Mouse (Mus musculus) heart, adult 8-10 months (tissue): Measurements from ENCODE around the gene Krt28. TPM values are rescaled to one million over a fixed set of nuclear protein-coding genes. Genes with fewer than 3 reads are reported as not detected.

Experiments used
- DNase-seq: peaks from one replicate; pipeline ENCODE4 v3.0.0; 2022; ENCODE audit warnings: low spot score
- total RNA-seq, 4 experiments: library from RNA; stranded (reverse); gene quantifications; 2 replicates each; pipeline ENCODE4 v1.2.4; 2022

The Krt28 gene
- total RNA-seq = not detected

DNA sequence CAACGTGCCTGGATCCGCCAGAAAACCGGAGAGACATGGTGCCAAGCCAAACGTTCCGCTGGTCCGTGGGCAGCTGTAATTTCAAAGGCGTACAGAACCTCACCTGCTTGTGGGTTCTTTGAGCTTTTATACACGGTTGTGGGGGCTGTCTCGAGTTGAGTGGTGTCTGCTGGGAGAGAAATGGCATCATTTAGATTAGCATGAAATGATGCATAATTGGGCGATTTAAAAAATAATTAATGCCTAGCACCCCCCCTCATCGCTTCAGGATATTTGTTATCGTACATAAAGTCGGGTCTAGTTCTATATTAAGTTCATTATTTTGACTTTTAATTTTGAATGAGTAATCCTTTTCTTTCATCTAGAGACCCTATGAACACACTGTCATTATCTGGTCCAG lies at the start of gene Krt28:
Gene Krt28 (minus strand): TSS at position 101 of the 400 bp plus-strand sequence.
- no peak for DNase-seq

DNA sequence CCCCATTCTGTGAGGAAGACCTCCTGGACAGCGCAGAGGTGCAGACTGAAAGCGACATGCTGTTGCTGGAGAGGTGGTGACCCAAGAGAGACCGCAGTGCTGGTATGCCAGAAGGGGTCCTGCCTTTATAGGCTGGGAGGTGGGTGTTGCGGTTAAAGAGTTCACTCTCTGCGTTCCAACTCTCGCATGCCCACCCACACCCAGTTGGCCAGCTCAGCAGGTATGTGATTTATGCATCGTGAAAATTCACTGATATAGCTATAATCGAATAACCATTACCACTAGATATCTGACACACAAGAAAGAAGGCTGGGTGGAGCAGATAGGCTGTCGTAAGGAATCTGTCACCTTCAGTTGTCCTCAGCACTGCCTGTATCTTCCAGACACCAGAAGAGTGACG lies 47.5 kb upstream of the Krt28 start, which contains the start of gene Krt12:
Gene Krt12 (minus strand): TSS at position 101 of the 400 bp plus-strand sequence.
- DNase-seq = no peak

DNA sequence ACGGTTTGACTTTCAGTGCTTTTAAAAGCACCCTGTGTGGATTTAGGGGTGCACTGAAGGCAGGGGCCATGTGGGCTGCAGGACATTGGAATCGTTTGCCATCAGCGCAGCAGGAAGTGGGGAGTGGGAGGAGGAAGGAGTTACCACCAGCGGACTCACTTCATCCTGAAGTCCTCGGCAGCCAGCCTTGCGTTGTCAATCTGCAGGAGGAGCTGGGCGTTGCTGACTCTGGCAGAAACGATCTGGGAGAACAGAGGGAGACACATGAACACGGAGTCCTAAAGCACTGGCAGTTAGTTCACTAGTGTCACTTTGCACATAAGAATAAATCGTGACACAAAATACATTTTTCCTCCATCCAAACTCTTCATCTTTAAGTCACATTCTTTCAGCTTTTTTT lies 45.9 kb upstream of the Krt28 start:
- no peak for DNase-seq

DNA sequence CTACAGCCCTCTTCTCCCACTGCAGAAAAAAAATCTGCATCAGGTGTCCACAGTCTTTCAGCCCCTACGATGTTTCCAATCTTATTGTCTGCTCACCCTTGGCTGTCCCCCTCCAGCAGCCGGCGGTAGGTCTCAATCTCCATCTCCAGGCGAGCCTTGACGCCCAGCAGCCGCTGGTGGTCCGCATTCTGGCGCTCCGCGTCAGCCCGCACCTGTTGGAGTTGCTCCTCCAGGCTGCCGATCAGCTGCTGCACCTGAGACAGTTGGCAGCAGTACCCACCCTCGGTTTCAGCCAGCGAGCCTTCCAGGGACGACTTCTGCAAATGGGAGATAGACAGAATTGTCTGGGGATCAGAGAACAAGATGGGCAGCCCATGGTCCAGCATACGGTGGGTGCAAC lies 43.1 kb upstream of the Krt28 start:
- no peak for DNase-seq

DNA sequence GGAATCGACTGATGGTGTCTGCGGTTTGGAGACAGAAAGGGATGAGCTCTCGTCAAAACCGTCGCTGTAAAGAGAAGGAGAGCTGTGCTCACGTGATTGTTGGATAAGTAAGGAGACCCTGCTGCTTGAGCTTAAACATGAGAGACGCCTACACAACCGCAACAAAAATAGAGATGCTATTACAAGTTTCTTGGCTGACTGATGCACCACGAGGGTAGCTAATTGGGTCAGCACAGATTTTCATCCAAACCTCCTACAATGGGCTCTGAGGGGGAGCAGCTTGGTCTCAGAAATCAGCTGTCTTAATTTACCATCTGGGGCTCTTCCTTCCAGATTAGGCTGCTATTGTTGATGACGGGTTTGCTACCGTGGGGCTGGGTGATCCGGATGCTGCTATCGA lies 42.2 kb upstream of the Krt28 start:
- no peak for DNase-seq

DNA sequence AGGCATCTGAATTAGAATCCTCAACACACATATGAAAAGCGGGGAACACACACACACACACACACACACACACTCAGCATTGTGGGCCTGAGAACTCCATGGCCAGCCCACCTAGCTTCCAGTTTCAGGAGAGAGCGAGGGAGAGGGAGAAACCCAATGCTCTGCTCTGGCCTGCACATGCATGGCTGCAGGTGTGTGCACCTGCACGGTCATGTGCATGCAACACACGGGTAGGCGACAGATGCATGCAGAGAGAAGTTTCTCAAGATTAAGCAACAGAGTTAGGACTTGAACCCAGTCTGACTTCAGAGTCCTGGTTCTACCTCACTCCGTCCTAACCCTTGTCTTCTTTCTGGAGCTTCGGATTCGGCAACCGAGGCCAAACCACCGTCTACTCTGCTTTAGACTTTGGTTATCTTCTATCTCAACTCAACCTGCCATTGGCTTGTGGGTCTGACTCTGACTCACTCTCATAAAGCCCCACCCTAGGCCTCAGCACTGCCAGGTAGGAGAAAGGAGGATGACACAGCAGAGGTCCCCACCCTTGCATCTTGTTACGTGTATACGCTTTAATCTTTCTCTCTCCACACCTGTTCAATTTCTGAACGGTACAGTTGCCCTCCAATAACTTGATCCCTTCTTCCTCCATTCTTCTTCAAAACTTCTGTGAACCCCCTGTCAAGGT lies 39.9 kb upstream of the Krt28 start:
- no peak for DNase-seq

DNA sequence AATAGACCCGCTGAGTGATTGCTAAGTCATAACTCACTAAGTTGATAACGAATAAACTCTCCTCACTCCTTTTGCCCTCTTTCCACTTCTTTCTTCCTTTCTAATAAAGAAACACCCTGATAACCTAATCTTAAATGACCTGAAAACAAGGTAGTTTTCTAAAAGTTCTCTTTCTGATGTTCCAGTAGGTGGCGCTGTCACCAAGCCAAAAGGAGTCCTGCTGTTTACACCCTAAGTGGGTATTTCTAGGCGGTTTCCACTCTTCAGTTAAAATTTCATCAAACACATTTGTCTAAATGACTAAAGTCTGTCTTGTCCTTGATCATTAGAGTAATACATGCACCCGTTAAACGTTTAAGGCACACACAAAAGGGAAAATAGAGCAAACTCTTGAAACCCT lies 38.5 kb upstream of the Krt28 start:
- DNase-seq = no peak

DNA sequence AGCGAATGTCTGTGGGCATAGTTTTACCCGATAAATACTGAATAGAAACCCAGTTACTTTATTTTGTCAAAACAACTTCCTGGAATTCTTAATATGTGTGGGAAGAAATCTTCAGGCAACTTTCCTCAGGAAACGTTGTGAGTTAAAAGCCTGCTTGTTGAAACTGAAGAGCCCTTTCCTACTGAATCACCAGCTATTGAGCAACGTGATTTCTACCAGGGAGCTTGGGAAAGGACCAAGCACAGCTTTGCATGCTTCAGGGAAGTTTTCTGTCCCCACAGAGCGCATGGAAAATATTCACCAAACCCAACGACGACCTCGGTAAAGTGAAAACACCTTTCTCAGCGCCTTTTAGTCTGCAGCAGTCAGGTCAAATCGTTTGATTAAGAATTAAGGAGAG lies 31.5 kb upstream of the Krt28 start:
- DNase-seq = no peak

DNA sequence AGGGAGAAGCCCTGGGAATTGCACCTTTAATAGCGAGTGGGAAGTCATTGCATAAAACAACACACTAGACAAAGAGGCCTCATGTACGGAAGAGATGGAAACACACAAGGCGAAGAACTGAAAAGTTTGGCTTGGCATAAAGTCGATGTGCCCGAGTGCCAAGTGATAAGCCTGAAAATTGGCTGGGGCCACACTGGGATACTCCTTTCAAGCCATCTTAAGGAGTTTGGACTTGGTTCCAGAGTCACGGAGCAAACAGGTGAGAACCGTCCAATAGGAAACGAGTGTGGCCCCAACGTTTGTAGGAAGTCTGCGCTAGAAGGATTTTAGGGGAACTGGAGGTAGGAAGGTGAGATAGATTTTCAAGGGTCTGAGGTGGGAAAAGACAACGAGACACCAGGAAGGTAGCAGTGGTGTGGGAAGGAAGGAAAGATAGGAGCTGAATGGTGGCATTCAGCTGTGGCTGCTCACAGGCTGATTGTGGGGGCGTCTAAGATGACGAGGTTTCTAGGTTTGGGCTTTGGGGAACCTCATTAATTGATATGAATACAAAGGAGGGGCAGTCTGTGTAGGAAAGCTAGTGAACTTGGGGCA lies 25.4 kb upstream of the Krt28 start:
- DNase-seq = no peak

DNA sequence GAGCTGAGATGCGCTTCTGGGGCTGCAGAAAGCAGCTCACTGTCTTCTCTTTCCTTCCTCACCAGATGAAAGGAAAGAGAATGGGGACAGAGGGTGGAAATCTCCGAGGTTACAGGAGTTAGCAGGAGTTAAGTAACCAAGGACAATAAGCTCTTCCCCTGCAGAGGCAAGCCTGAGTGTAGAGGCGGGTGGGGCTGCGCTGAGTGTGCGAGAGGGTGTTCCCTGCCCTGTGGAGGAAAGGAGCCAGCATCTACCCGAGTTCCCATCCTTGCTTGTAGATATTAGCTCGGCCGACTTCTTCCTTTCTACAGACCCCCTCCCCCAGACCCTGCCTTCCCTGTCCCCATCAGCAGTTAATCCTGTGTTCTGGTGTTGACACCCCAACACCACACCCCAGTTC lies 24.1 kb upstream of the Krt28 start:
- DNase-seq = no peak

DNA sequence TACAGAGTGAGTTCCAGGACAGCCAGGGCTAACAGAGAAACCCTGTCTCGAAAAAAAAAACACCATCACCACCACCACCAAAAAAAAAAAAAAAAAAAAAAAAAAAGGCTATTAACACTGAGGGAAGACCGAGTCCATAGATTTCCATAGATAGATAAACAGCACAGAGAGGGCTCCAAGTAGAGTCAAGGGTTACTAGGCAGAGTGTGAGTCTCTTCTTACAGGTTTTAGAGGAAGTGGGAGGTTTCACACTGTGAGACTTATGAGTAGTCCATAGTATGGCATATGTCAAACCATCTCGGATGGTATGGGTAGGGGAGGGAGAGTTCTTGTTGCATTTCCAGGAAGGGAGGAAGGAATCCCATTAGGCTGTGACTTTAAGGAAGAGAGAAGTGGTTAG lies 23.4 kb upstream of the Krt28 start:
- no peak for DNase-seq

DNA sequence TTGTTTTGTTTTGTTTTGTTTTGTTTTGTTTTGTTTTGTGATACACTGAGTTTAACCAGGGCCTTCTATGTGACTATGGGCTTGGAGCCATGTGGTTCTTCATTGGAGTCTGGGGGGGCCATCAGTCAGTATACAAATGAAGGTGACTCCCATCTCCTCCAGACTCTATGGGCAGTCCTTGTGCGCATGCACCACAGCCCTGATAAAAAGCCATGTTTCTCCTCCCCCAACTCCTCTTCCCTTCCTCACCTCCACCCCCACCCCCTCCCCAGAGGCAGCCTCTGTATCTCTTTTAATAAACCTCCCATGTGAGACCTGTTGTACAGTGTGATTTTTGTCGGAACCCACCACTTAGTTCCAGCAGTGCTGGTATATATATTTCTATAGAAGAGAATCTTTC lies 22.0 kb upstream of the Krt28 start:
- no peak for DNase-seq

DNA sequence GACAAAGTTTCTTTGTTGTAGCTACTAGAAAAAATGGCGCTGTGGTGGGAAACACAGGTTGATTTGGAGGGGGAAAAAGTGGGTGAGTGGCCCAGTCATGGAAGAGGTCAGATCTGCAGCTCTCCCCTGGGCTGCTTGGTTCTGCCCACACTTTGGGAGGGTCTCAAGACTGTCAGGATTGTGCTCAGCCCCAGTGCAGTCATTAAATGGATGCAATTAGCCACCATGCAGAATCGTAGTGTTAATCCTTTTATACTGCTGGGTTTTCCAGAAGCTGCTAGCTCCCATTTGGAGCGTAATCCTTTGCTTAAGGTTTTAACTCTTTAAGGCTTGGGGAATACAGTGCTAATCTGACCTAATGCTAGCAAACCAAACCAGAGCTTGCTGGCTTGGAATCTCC lies 21.3 kb upstream of the Krt28 start:
- DNase-seq = no peak

DNA sequence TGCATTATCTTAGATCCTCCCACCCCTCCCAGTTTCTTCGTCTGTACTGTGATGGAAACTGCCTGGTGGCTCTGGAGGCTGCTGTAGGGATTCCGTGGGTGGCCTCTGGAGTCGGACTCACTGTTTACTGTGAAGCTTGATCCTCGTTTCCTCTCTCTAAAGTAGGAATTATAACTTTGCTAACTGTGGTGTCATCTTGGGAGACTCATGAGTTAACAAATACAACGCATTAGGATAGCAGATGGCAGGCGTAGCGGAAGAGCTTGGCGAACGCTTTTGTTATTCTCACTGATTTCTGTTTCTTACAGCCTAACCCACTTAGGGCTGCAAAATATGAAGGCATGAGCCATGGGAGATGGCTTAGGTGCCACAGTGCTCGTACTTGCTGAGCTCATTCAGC lies 17.8 kb upstream of the Krt28 start:
- no peak for DNase-seq

DNA sequence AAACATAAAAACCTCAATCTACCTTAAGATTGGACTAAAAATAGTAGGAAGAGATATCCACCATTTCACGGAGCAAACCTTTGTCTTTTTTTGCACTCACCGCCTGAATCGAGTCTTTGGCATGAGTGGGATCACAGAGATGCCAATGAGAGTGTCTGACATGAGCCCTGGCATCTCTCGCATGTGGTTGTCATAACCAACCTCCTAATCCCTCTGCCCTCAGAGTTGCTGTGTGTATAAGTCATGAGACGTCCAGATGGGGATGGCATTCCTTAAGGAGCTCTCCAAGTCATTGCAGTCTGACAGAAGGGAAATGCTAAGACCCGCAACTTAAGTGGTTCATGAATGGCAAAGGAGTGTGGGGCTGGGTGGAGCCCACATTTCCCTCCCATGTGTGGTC lies 16.7 kb upstream of the Krt28 start:
- DNase-seq = no peak

DNA sequence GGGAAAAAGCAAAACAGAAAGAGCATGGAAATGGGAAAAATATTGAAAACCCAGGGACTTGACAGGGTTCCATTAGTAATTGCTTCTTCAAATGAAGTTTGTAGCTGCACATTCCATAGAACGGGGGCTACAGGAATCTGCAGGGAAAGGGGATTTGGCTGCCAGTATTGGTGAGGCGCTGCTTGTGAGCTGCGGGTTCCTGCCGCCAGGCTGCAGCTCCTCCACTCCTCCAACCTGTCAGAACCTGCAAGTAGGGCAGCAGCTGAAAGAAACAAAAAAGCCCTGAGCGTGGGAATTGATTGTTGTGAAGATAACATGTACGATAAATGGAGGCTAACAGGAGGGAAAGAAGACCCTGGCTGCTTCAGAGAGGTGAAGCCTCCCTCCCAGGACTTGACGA lies 16.2 kb upstream of the Krt28 start:
- DNase-seq = no peak

DNA sequence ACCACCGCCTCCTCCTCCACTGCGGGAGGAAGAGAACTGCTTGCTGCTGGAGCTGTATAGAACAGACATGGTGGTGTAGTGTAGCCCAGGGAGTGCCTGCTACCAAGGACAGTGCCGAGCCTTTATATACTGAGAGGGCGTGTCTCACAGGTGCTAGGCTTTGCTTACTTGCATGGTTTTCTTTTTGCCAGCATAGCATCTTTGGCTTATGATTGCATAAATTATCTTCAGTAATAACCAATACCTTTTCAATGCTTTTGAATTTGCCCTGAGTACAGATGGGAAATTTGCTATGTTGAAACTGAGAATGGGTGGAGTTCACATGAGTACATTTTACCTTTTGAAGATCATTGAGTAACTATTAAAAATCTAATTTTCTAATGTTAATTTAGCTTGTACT lies 14.6 kb upstream of the Krt28 start, which contains the start of gene Krt10:
Gene Krt10 (minus strand): TSS at position 101 of the 400 bp plus-strand sequence.
- no peak for DNase-seq

DNA sequence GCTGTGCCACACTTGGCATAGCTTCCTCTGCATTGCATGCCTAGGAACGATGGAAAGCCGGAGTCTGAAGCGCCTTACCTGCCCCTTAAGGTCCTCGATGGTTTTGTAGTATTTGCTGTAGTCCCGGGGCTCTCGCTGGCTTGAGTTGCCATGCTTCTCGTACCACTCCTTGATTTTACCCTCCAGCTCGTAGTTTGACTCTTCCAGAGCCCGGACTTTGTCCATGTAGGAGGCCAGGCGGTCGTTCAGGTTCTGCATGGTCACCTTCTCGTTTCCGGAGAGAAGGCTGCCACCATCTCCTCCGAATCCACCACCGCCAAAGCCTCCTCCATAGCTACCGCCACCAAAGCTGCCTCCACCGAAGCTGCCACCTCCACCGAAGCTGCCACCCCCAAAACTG lies 14.0 kb upstream of the Krt28 start:
- DNase-seq = no peak

DNA sequence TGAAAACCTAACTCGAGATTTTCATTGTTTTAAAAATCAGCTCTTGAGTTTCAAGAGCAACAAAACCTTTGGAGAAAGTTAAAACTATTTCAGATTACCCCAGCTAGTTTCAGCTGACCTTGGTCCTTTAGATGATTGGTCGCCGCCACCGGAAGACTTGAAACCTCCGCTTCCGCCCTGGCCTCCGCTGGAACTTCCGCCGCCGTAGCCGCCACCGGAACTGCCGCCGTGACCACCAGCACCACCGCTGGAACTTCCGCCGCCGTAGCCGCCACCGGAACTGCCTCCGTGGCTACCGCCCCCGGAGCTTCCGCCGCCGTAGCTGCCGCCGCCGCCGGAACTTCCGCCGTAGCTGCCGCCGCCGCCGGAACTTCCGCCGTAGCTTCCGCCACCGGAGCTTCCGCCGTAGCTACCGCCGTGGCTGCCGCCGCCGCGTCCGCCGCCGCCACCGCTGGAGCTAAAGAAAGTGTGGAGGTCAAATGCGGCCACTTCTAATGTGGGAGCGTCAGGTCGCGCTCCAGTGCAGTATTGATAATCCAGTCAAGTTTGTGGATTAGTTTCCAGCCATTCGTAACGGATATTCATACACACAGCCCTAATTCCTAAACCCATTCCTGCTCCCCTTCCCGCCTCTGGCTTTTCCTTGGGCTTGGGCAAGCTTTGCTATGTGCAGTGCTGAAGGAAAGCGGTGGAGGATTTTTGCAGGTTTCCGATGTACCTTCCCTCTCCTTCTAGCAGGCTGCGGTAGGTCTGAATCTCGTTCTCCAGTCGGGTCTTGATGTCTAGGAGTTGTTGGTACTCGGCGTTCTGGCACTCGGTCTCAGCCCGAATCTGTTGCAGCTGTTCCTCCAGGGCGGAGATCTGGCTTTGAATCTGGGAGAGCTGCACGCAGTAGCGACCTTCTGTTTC lies 11.4 kb upstream of the Krt28 start:
- DNase-seq = peak; percentile 91

DNA sequence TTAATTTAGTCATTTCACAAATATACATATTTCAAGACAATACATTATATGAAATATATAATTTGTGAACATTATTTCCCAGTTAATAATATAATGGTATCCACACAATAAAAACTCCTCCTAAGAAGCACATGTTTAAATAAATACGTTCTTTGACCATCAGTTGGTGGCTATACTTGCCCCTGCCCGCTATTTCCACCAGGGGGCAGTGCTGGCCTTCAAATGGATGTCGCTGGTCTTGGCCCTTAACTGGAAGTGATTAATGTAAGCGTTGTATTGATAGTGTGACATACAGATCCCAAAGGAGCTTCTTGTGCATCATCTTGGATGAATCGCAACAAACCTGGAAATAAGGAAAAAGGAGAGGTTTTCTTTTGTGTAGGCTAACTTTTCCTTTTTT lies 4.9 kb upstream of the Krt28 start:
- DNase-seq = peak; percentile 69

DNA sequence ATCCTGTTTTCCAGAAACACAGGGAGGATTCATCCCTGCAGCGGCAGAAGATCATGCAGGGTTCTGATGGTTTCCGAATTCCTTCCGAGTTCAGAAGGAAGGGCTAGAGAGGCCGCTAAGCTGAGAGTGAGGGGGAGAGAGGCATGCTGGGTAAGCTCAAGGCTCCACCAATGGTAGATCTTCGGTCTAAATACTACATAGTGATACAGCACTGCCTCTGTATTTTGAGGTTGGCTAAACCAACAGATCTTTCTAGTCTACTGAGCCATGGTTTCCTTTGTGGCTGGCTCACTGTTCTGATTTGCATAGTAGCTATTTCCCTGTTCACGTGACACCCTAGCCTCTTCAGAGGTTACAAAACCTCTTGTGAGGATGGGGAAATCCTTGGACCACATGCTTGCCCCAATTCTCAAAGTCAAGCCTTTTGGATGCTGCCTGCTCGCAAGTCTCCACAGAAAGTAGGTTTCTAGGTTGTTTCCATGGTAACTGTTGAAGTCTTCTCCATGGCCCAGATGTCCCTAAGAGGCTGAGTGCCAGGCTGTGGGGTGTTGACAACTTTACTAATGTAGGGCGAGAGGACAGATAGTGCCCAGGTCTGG lies 4.8 kb downstream of the Krt28 start:
- DNase-seq = no peak

DNA sequence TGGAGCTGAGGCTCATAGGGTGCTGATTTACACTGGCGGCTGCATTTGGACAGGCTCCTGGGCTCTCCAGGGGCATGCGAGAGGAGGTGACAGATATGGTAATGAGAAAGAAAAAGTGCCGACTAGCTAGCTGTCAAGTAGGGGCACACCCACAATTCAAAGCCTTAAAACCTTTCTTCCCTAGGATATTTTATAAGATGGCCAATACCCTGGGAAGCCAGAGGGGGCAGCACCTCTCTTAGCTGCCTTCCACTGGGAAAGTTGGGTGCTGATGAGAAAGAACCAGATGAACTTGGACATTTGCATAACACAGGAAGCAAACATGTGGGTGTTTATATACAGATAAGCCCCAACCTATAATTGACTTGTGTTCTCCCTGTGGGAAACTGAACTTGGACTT lies 5.5 kb downstream of the Krt28 start:
- no peak for DNase-seq
